ENCODE assay signal across 9 mouse cellular contexts in genomic region chr4:135238706-135239510, GRCm38 (mm10). TPM values are rescaled to one million over a fixed set of nuclear protein-coding genes. Genes with fewer than 3 reads are reported as not detected.
DNase-seq lines count a peak whose midpoint lies in the region; ATAC-seq lines count a peak whose summit lies in the region.
"Had no signal": no experiment of that assay in that cellular context is flagged by ENCODE, and none has a peak within 500 bp of the region (broad histone marks: within the 10 kb centered on the region; RNA-seq: fewer than 3 reads in every experiment).

No protein-coding gene starts in this region.

- H3K27ac ChIP-seq in lung, embryonic 15.5 days: 0 out of 2 replicates have a peak overlapping the region, but pooled peaks have one; percentile 13
- H3K27ac ChIP-seq in liver, embryonic 15.5 days (replicated peaks): peak overlapping the region; percentile 78
- H3K27ac ChIP-seq: limb, embryonic 12.5 days had no signal

- H3K9me3 ChIP-seq in lung, embryonic 15.5 days: no peaks in the 10 kb centered on the region
- H3K9me3 ChIP-seq in liver, embryonic 15.5 days (replicated peaks): no peaks in the 10 kb centered on the region
- H3K9me3 ChIP-seq: limb, embryonic 12.5 days had no signal

- peaks cover 11% of the 10 kb centered on the region; the same call in 1 of the 2 replicates for H3K36me3 ChIP-seq in lung, embryonic 15.5 days
- H3K36me3 ChIP-seq in liver, embryonic 15.5 days (replicated peaks): peaks cover 54% of the 10 kb centered on the region

- peak; percentile 34 for DNase-seq in adrenal gland, postnatal 14 days
- DNase-seq in adrenal gland, postnatal 4 days (ENCODE audit: low spot score in 2 of 2): no peak
- DNase-seq in lung, postnatal 10 days: no peak
- peak; percentile 47 for DNase-seq in c-Kit-positive CD71-positive TER-119-positive erythroid progenitor cells, embryonic 14.5 days (ENCODE audit: low spot score)
- DNase-seq in layer of hippocampus, adult 18-20 months (ENCODE audit: low spot score in 2 of 2): no peak
- no peak for DNase-seq in adipocyte (ENCODE audit: low spot score)

- no peak; the same call in 1 of the 2 replicates for ATAC-seq in lung, embryonic 15.5 days (ENCODE audit: borderline replicate concordance, extremely low read depth, low FRiP score, low TSS enrichment)
- ATAC-seq in liver, embryonic 15.5 days (ENCODE audit: insufficient read depth): peak; percentile 72

- WGBS in lung, embryonic 15.5 days: 35% methylated on average over 13 of the region's 13 CpGs
- 34% methylated on average over 13 of the region's 13 CpGs for WGBS in liver, embryonic 15.5 days (ENCODE audit: insufficient replicate concordance)

- H3K4me3 ChIP-seq in lung, embryonic 15.5 days: no peak overlapping the region
- H3K4me3 ChIP-seq in liver, embryonic 15.5 days (replicated peaks): no peak overlapping the region
- H3K4me3 ChIP-seq: limb, embryonic 12.5 days had no signal

- peaks cover 41% of the 10 kb centered on the region for H3K4me1 ChIP-seq in lung, embryonic 15.5 days
- peaks cover 69% of the 10 kb centered on the region for H3K4me1 ChIP-seq in liver, embryonic 15.5 days (replicated peaks)

- H3K9ac ChIP-seq in lung, embryonic 15.5 days: no peak overlapping the region
- peak overlapping the region; percentile 16; the same call in 1 of the 2 replicates for H3K9ac ChIP-seq in liver, embryonic 15.5 days
- H3K9ac ChIP-seq: limb, embryonic 12.5 days had no signal

- H3K27me3 ChIP-seq in lung, embryonic 15.5 days: no peaks in the 10 kb centered on the region
- no peaks in the 10 kb centered on the region for H3K27me3 ChIP-seq in liver, embryonic 15.5 days
- H3K27me3 ChIP-seq: limb, embryonic 12.5 days had no signal

- H3K4me2 ChIP-seq in lung, embryonic 15.5 days: no peak overlapping the region
- peak overlapping the region; percentile 48 for H3K4me2 ChIP-seq in liver, embryonic 15.5 days
- H3K4me2 ChIP-seq: limb, embryonic 12.5 days had no signal

RNA-seq across cellular contexts. Expression of gene Clic4, which starts 33.7 kb away (rescaled TPM):
- 95.7 and 116 TPM in 2 replicates for total RNA-seq in adrenal gland, postnatal 14 days (2021)
- 10 to 100 TPM; 83.9 to 96.2 TPM for total RNA-seq in adrenal gland, postnatal 4 days (2021)
- 181 and 185 TPM in 2 replicates for polyA plus RNA-seq in lung, embryonic 15.5 days (2015; fragmentation: Nextera tagmentation; extraction: Ambion mirVana)
- polyA plus RNA-seq in liver, embryonic 15.5 days (2015; fragmentation: Nextera tagmentation; extraction: Ambion mirVana): 110 and 120 TPM in 2 replicates
- 10 to 100 TPM; 40.1 to 40.2 TPM for total RNA-seq in layer of hippocampus, adult 18-20 months (2021)

Comparison
In these comparisons a context has a peak if more than half of its experiments do, and no peak if none do; other contexts are left out.
1. DNase-seq: peak in adrenal gland, postnatal 14 days (single experiment) and c-Kit-positive CD71-positive TER-119-positive erythroid progenitor cells, embryonic 14.5 days (single experiment); none in adrenal gland, postnatal 4 days (0 of 2), lung, postnatal 10 days (single experiment), layer of hippocampus, adult 18-20 months (0 of 2) and adipocyte (single experiment).